Mouse (Mus musculus) layer of hippocampus, adult 9-11 months (tissue): ENCODE measurements around the gene Kctd6.
A peak's percentile ranks its signal among the peaks of the same experiment; 100 is the strongest.

Source experiments
- DNase-seq: peaks from one replicate; pipeline ENCODE4 v3.0.0; 2022

Gene Kctd6

DNA sequence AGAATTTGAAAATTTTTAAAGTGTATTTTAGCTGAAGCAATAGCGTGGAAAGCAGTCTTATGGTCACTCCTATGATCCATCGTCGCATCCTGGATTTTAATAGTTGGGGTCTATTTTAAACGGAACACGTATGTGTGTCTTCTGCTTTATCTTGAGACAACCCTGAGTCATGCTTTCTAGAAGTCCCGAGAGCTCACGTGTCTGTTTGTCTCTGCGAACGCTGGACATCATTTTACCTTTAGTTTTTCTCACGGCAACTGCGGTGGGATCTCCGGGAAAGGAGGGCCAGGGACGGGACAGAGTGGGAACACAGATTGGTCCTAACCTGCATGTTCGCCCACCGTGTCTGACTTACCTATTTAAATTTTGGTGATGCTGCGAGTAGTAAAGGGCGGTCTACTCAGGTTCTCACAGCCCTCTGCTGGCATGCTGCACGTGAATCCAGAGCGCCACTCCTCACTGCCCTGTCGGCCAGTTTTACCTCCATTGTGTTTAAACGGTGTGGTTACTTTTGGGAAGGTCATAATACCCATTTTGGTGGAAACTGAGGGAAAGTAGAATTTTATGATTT, 1.4 kb downstream of the Kctd6 start:
- DNase-seq, result no peak

- DNase-seq, result no peak
These were observed 2.2 kb downstream of the Kctd6 start for GRCm38 (mm10) chr14:8216100-8216499.

DNA sequence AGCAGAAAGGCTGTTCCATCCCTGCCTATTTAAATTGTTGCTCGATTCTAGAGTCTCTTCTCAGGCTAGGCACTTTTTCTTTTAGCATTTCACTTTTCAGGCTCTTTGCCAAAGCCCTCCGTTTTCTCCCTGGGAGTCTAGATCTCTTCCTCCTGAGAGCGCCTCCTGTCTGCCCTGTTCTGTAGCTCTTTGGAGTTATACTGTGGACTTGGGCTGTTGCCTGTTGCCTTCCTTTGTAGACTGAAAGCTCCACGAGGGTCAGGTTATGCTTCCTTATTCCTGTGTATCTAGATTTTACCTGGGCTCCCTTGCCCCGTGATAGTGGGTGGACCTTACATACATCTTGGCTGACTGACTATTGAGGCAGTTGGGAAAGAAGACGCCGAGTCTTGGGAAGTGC, 4.3 kb downstream of the Kctd6 start:
- DNase-seq, result no peak

DNA sequence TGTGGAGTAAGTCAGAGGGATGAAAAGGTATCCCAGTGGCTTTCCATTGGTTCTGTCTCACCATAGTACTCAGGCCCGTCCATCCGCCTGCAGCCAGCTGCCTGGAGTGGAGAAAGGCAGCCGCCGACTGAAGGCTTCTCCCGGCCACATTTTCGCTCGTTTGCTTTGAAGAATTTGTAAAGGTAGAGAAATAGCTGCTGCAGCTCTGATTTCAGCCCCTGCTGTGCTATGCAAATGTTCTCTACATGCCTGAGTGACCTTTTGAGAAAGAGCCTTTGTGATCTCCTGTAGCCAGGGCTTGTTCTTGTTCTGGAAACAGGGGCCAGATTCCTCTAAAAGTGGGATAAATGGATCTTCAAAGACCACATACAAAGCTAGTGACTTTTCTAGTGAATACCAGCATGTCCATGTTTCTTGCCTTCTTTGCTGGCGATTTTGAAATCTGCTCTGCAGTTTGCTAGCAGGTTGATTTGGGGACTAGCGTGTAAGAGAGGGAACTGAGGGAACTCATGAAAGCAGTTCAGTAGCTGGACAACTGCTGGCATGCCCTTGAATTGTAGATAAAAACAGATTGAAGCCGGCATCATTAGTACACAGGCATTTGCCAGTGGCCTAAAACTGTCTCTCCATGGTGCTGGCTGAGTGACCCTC, 4.9 kb downstream of the Kctd6 start:
- DNase-seq, result no peak

GRCm38 (mm10) chr14:8219876-8220275, 5.9 kb downstream of the Kctd6 start:
- DNase-seq, result no peak

GRCm38 (mm10) chr14:8220306-8220705, 6.4 kb downstream of the Kctd6 start:
- no peak for DNase-seq

DNA sequence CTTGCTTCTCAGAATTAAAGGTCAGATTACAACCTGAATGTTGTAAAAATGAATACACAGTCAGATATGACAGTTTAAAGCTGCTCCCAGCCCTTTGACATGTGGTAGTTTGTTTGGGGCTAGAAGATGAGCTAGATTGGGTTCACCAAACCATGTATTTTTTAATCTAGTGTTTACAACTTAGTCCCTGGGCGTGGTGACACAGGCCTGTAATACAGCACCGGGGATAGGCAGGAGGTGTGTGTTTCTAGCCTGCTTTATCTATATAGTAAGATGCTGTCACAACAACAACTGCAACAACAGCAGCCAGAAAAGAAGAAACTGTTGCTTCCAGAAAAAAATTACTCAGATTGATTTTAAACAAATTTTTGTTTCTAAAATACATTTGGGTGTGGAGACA, 7.0 kb downstream of the Kctd6 start:
- no peak for DNase-seq

- DNase-seq, result no peak
These were observed 8.6 kb downstream of the Kctd6 start for GRCm38 (mm10) chr14:8222561-8222960.

DNA sequence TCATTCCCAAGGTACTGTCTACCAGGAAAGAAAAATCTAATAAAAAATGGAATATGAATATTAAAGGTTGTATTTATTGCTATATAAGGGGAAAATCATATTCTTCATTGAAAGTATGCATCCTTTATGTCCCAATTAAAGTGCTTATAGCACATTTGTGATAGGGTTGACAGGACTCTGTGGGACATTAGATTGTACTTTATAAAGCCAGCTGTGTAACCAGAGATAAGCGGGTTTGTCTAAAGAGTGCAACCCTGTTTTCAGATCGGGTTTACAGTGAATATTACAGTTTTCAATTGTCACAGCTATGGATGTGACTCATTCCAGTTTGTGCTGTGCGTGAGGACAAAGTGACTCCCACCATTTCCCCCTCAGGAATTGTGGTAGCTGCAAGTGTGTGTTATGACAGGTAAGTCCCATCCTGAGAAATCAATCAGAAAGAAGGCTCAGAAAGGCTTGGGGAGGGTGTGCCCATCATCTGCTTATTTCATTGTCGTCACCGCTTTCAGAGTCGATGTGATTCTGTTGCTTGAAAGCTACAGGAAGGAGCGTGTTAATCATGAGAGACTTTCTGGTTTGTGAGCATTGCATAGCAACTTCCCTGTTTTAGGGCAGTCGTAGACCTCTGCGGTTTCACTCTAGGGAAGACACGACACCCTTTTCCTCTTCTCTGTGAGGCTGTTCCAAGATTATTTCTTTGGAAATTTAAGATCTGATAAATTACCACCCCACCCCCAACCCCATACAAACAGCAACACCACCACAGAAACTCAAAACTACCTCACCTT, 9.8 kb downstream of the Kctd6 start:
- DNase-seq, result no peak

GRCm38 (mm10) chr14:8224805-8225204, 10.9 kb downstream of the Kctd6 start:
- DNase-seq, result no peak

DNA sequence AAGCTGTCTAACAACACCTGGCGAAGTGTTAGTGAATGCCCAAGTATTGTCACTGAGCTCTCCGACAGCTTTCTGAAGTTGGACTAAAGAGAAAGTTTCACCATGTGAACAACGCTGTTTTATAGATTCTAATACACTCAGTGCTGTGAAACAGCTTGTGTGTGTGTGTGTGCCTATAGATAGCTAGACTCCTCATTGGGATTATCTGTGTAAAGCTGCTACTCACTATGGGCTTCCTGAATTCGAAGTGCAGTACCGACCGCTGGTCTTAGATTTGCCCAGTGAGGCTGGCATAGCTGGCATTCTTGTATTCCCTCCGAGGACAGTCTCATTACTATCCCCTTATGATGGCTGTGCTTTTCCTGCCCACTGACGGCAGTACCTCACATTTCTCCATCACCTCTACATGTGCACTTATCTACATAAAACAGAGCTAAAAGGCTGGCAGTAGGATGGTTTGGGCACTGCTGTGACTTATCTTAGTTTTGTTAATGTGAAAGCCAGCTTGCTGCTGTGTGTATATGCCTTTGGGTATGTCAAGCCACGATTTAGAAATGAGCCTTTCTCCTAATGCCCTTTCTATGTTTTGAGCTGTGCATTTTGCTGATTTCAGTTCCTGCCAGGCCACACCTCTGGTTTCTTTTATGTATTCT, 15.6 kb downstream of the Kctd6 start:
- DNase-seq, result no peak

- no peak for DNase-seq
These were observed 18.4 kb downstream of the Kctd6 start for GRCm38 (mm10) chr14:8232155-8232910.

GRCm38 (mm10) chr14:8233252-8233651, 19.3 kb downstream of the Kctd6 start:
- no peak for DNase-seq

DNA sequence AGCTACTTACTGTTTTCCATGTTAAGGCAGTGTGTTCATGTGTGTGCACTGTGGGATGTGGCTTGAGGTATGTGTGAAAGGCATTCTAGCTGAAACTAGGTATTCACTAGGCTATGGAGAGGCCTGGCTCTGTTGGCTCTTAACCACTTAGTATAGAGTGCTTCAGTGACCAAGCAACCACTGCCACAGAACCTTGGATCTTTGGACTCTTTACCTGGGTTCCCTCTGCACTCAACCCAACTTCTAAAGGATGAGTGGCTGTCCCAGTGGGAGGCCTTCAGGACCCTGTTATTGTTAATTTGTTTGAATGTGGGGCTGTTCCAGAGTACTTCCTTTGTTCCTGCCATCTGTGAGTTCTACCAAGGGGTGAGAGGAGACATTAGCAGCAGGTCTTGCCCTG, 27.9 kb downstream of the Kctd6 start:
- DNase-seq, result no peak

DNA sequence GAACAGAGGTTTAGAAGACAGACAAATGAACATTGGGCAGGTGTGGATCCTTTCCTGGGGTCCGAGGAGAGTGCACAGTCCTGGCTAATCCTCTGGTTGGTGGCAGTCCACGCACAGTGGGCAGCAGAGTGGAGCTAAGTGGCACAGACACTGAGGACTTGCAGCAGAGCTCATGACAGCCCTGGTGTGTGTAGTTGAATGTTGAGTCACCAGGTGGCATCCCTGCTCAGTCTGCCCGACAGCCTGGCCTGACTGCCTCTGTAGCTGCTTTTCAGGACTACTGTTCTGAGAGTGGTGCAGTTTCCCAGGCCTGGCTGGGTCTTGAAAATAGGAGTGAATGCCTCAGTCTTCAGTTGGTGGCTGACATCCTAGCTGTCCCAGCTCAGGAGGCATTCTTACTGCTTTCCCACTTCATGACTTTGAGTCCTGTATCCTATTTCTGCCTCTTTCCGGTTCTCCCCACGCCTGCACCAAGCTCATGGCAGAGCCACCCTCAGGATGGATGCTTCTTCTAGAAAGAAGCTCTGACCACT, 28.5 kb downstream of the Kctd6 start:
- peak; percentile 51 for DNase-seq

DNA sequence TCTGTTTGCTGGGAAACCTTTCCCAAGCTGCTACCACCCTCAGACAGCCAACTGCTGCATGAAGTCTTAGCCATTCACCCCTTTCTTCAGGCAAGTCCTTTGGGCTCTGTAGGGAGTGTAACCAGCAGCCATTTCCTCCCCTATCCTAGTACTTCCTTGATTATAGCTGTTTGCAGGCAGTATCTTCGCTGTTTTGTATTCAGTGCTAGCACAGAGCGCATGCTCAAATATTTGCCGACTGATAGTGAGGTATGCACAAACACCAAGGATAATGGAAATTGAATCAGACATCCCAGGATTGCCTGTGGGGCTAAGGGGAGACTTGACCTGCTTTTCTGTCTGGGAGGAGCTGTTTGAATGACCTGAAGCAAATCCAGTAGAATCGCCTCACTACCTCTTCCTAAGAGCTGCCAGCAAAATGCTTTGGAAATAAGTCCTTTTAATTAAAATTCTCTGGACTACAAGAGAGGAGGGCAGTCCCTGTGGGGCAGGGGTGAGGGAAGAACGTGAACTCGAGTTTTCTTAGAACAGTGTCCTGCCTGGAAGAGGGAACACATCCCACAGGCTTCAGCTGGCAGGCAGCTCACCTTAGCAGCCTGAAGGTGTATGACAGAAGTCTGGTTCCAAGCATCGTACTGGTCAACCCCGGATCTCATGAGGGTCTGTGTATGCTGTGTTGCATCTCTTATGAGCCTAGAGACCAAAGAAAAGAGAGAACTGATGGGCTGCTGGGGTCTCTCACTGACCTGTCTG, 29.4 kb downstream of the Kctd6 start:
- no peak for DNase-seq

DNA sequence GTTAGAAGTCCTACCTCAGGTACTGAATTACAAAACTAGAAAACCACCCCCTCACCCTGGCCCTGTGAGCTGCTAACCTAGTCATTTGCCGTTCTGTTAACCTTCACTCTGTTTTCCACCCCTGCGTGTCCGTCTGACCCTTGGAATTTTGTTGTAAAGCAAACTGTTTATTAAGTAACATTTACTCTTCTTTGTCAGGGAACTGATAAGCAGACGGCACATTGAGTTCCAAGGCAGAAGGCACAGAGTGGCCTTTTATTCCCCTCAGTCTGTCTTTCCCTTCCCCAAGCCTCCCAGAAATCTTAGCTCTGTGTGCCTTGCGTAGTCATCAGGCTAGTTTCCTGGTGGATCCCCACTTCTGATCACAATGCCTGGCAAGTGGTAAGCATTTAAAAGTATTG, 30.3 kb downstream of the Kctd6 start:
- DNase-seq, result no peak

GRCm38 (mm10) chr14:8246878-8247277, 32.9 kb downstream of the Kctd6 start:
- DNase-seq, result no peak

DNA sequence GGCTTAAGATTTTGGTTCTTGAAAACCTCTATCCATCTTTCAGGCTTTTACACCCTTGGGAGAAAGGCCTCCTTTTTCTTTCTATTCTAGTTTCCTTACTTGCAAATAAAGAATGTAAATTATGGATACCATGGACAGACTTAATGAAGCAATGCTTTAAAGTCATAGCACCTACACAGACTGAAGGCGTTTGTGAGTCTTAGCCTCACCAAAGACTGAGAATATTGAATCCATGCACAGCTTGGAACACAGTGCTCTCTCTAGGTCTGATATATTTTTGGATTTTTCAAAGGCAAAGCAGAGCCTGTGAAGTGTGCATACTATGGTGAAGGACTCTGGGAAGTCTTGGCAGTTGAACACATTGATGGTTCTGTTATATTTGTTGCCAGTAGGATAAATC, 35.3 kb downstream of the Kctd6 start:
- no peak for DNase-seq

DNA sequence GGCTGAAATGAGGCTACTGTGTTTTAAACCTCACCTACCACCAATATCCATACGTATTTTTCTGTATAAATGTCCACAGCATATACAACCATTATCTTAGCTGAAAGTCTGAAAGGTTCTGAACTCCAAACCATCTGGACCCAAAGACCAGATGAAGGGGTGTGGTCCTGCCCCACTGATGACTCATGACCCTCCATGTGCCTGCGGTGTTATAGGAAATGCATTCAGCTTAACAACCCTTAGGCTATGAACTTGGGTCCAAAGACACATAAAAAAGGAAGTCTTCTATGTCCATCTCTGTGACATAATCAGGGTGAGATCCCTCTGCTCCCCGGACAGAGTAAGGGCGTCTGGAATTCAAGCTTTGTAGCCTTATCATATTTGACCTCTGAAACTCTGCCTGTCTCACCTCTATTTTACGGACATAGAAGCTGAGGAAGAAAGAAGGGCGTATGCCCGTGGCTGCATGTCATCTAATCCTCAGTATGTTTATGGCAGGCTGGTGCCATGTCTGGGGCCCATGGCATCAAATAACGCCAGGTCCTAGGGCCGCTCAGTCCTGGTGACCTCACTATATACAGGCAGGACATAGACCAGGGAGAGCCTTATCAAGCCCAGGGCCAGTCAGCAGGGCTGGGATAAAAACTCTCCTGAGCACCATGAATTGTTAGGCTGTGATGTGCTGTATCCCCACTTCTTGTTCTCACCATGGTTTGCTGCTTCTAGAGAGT, 36.4 kb downstream of the Kctd6 start:
- no peak for DNase-seq

- DNase-seq, result no peak
These were observed 37.5 kb downstream of the Kctd6 start for GRCm38 (mm10) chr14:8251330-8251885.
